Mouse (Mus musculus): Measurements from ENCODE around the gene Ptprj.

DNA sequence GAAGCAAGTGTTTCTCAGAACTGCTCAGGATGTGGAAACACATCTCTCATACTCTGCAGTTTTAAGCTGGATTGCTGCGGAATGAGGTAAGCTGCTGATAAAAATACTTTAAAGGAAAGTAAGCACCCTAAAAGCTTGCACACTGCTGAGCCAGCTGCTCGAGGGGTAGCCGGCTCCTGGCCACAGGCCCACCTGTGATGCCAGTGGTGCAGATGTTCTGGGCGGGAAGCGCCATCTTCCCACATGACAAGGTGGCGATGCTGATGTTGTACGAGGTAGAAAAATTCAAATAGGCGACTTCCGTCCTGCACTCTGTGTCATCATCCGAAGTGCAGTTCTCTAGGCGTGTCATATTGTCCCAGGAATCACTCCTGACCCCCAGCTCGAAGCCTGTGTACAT lies 122.5 kb downstream of the Ptprj start:
- TF ChIP-seq CTCF (IDR thresholded peaks at IDR 0.05; ENCODE audit: control insufficient read depth, insufficient read depth, low read length) (no peak), POLR2A (IDR thresholded peaks at IDR 0.05; ENCODE audit: borderline replicate concordance, control insufficient read depth, low read depth, low read length) (no peak)

Data from bone marrow, adult 2 months (tissue).